Mouse (Mus musculus): Measurements from ENCODE around the gene 3830406C13Rik.

Gene 3830406C13Rik

GRCm38 (mm10) chr14:12342458-12343131 is 58.6 kb downstream of the 3830406C13Rik start:
- DNase-seq (ENCODE audit: low read depth) = no peak

DNA sequence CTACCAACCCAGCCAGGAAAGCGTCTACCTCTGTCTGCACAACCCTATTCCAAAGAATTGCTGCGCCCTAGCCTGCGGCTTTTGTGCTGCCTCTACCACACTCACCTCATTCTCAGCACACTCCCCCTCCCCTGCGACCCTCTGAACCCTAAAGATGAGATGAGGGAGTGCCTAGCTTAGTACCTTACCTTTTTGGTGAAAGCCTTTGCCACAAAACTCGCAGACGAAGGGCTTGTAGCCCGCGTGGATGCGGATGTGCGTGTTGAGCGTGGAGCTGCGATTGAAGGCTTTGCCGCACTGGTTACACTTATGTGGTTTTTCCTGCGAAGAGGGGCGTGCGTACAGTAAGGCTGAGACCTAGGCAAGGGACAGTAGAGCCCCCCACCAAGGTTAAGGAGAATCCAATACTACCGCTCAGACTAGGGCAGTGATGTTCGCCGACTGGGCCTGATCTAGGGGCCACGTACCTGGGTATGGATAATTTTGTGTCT is 59.5 kb downstream of the 3830406C13Rik start:
- DNase-seq (ENCODE audit: low read depth) = no peak

- no peak for DNase-seq (ENCODE audit: low read depth)
These were observed 60.2 kb downstream of the 3830406C13Rik start for GRCm38 (mm10) chr14:12344061-12344745.

DNA sequence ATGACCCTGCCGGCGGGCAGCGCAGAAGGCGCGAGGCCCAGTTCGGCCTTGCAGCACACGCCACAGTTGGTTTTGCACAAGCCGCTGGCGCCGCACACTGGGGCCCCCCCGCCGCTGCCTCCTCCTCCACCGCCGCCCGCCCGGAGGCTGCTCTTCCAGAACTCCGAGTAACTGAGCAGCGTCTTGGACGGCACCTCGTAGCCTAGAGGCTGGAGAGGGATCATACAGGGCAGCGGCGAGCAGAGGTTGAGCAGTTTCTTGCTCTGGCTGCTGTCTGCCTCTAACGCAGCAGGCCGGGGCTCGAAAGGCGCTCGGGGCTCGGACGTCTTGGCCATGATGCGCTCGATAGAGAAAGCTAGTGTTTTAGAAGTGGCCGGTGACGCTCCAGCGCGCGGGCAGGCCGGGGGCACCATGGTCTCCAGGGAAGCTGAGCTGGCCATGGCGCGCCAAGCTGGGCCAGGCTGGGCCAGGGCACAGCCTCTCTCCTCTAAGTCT is 60.8 kb downstream of the 3830406C13Rik start:
- DNase-seq (ENCODE audit: low read depth) = no peak

DNA sequence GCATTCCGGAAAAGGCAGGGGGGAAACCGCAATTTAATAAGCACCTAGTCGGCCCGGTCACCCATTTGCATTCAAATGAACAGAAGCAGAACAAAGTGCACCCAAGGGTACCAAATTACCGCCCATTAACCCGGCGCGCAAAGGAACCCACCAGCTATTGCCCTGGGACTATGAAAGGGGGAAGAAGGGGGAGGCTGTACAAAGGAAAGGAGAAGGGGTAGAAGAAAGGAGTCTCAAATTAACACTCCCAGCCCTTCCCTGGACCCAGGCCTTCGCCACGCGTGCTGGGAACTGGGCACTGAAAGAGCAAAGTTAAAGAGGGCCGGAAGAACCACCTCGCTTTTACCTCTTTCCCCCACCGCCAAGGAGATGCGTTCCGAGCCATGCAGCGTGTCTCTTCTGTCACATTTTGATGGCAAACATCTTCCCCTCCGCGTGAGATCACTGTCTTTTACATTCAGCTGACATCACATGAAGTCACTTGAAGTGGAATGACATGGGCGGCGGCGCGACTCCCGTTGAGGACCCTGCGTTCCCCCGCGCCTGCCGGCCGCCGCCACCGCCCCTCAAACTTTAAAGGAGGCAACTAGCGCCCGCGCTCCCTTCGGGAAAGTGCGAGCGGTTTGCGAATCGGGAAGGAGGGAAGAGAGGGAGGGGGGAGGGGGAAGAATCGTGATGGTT is 61.4 kb downstream of the 3830406C13Rik start:
- DNase-seq (ENCODE audit: low read depth) = no peak

- no peak for DNase-seq (ENCODE audit: low read depth)
These were observed 62.3 kb downstream of the 3830406C13Rik start for GRCm38 (mm10) chr14:12346011-12346864.

DNA sequence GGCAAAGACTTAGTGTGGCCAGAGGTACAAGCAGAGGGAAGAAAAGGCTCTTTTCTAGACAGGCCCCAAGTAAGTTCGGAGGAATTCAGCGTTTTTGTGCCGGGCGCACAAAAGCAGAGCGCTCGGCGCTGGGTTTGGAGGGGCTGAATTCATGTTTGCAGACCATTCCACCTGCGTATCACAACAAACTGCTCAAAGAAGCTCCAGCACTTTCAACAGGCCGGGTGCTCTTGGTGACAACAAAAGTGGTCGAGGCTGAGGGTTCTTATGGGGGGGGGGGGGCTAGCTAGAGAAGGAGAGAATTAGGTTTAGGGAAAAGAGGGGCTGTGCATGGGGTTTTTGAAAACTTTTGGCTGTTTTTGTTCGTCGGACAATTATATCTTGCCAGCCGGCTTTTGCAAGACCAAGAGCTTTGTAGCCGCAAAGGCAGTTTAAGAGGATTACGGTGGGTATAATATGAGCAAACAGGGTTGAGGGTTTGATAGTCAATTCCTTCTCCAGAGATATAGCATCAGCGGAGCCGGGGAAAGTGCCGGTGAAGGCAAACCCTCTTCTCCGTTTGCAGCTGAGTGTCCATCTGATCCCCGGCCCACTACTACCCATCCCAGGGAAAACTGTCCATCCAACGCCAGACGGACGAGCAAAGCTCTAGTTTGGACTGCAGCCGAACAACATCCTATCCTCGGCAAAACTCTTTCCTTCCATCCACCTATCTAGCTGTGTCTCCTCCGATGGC is 63.1 kb downstream of the 3830406C13Rik start:
- no peak for DNase-seq (ENCODE audit: low read depth)

GRCm38 (mm10) chr14:12348089-12348488 is 64.1 kb downstream of the 3830406C13Rik start, which contains the start of gene Fezf2:
Gene Fezf2, minus strand, starts transcription at chr14:12348189.
- no peak for DNase-seq (ENCODE audit: low read depth)

DNA sequence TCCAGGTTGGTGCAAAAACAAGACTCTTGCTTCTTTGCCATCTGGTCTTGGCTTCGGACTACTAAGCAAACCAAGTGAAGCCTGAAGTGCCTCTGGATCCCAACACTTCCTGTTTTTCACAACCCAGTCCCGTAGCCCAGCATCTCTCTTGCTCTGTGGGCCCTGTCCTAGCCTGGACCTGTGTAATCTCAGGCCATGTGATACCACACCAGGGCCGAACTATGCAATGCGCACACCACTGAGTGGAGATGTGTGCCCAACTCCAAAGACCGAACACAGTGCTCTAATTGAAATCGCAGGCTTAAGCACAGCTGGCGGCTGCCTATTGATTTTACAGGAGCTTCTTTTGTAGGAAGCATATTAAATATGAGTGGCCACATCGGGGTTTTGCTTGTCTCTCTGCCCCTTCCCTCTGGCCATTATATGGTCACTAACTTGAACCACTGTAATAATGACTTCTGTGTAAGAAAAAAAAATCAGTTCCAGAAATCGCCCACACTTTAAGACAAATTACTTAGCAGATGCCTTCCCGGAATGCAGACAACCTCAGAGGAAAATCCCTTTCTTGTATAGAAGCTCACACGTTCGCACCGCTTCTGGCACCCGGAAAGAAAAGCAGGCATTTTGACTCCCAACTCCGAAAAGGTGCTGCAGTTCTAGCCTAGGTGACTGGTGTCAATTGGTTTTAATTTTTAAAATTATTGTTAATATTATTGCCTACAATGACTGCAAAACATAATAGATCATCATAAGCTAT is 65.5 kb downstream of the 3830406C13Rik start:
- DNase-seq (ENCODE audit: low read depth) = no peak

- no peak for DNase-seq (ENCODE audit: low read depth)
These were observed 66.4 kb downstream of the 3830406C13Rik start for GRCm38 (mm10) chr14:12350271-12350916.

Data from naive thymus-derived CD4-positive, alpha-beta T cell, adult 2 months (primary cell).